Mouse (Mus musculus): ENCODE measurements around the gene Ubap1l.

GRCm38 (mm10) chr9:65339146-65339545, 21.7 kb upstream of the Ubap1l start:
- TF ChIP-seq POLR2A (IDR thresholded peaks at IDR 0.05; ENCODE audit: insufficient read length, low read depth) (no peak), USF1 (IDR thresholded peaks at IDR 0.05; ENCODE audit: low read depth) (no peak)
